Mouse (Mus musculus) lung, adult 2 months (tissue): Measurements from ENCODE around the gene Bcdin3d.

ENCODE experiments used
- CTCF ChIP-seq: fragments of 200-500 bp; IDR thresholded peaks from 2 replicates; pipeline ENCODE4 v1.5.1; 2011; ENCODE audit warnings: mild to moderate bottlenecking, low read length, control low read depth; ENCODE audit not compliant: insufficient read depth
- POLR2A ChIP-seq: fragments of 200-500 bp; IDR thresholded peaks from 2 replicates; pipeline ENCODE4 v1.6.1; 2011; ENCODE audit warnings: low read depth, mild to moderate bottlenecking, control low read depth, low read length, borderline replicate concordance; ENCODE audit errors: extremely low read depth

DNA sequence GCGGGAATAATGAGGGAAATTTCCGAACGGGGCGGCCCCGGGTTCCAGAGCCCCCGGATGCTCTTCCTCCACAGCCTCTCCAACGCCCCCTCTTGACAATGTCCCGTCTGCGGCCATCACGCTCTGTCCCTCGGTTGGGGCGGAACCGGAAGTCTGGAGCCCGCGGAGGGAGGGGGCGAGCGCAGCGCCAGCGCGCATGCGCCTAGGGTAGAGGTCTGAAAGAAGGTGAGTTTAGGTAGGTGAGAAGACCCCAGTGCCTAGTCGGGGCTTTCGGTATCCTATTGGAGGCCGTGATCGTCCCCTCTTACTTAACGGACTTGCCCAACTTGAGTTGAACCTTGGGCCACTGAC is at the start of gene Bcdin3d:
- TF ChIP-seq CTCF (no peak), POLR2A (peak; percentile 73; the same call in 1 of the 2 replicates)
